In the genomic region with DNA sequence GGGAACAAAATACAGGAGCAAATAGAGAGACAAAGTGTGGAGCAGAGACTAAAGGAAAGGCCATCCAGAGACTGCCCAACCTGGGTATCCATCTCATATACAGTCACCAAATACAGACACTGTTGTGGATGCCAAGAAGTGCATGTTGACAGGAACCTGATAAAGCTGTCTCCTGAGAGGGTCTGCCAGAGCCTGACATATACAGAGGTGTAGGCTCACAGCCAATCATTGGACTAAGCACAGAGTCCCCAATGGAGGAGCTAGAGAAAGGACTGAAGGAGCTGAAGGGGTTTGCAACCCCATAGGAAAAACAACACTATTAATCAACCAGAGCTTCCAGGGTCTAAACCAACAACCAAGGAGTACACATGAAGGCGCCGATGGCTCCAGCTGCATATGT, we compare ENCODE assay signal across 25 mouse cellular contexts. TPM values are rescaled to one million over a fixed set of nuclear protein-coding genes. Genes with fewer than 3 reads are reported as not detected.
"Had no signal": no experiment of that assay in that cellular context is flagged by ENCODE, and none has a peak within 500 bp of the region (broad histone marks: within the 10 kb centered on the region; RNA-seq: fewer than 3 reads in every experiment).

No protein-coding gene starts in this region.

- H3K4me2 ChIP-seq: hindbrain, embryonic 12.5 days; hindbrain, embryonic 14.5 days; intestine, embryonic 15.5 days; limb, embryonic 12.5 days; liver, embryonic 11.5 days; liver, embryonic 13.5 days; liver, embryonic 15.5 days had no signal

- H3K27ac ChIP-seq: gastrocnemius, adult 2 months; hindbrain, embryonic 10.5 days; hindbrain, embryonic 12.5 days; hindbrain, embryonic 14.5 days; intestine, embryonic 15.5 days; layer of hippocampus, adult 2 months; left cerebral cortex, adult 2 months; limb, embryonic 10.5 days; limb, embryonic 12.5 days; liver, embryonic 13.5 days; liver, embryonic 15.5 days had no signal

- H3K9ac ChIP-seq: hindbrain, embryonic 12.5 days; hindbrain, embryonic 14.5 days; intestine, embryonic 15.5 days; limb, embryonic 12.5 days; liver, embryonic 13.5 days; liver, embryonic 15.5 days; liver, postnatal 0 days had no signal

- H3K4me1 ChIP-seq: hindbrain, embryonic 10.5 days; hindbrain, embryonic 12.5 days; intestine, embryonic 15.5 days; limb, embryonic 10.5 days; limb, embryonic 12.5 days; liver, embryonic 13.5 days; liver, embryonic 15.5 days had no signal

- ATAC-seq: hindbrain, embryonic 16.5 days; inflammation-experienced regulatory T-cells, adult 6 months; intestine, embryonic 15.5 days; intestine, postnatal 0 days; liver, postnatal 0 days had no signal

- H3K36me3 ChIP-seq: hindbrain, embryonic 10.5 days; hindbrain, embryonic 12.5 days; intestine, embryonic 15.5 days; limb, embryonic 10.5 days; limb, embryonic 12.5 days; liver, embryonic 13.5 days; liver, embryonic 15.5 days had no signal

- H3K27me3 ChIP-seq: hindbrain, embryonic 12.5 days; intestine, embryonic 15.5 days; limb, embryonic 12.5 days; liver, embryonic 13.5 days; liver, embryonic 15.5 days had no signal

- DNase-seq: gastrocnemius, adult 2 months; gastrocnemius, postnatal 10 days; gastrocnemius, postnatal 25 days; kidney, adult 18-20 months; kidney, adult 8-10 months; kidney, postnatal 10 days; kidney, postnatal 25 days; kidney, postnatal 4 days; liver; liver, embryonic 13.5 days; liver, postnatal 0 days had no signal

- H3K9me3 ChIP-seq: hindbrain, embryonic 10.5 days; hindbrain, embryonic 12.5 days; intestine, embryonic 15.5 days; limb, embryonic 10.5 days; limb, embryonic 12.5 days; liver, embryonic 13.5 days; liver, embryonic 15.5 days had no signal

- H3K4me3 ChIP-seq: gastrocnemius, adult 2 months; hindbrain, embryonic 10.5 days; hindbrain, embryonic 12.5 days; intestine, embryonic 15.5 days; layer of hippocampus, adult 2 months; left cerebral cortex, adult 2 months; limb, embryonic 10.5 days; limb, embryonic 12.5 days; liver, embryonic 13.5 days; liver, embryonic 15.5 days had no signal

RNA-seq across cellular contexts. Expression of gene Sphkap, which starts 32.4 kb away (rescaled TPM):
- total RNA-seq: granulocyte monocyte progenitor cell, adult 5-6 weeks had no signal
- polyA plus RNA-seq: liver, embryonic 15.5 days; liver, postnatal 0 days had no signal
